Mouse (Mus musculus) kidney, embryonic 14.5 days (tissue): ENCODE measurements around the gene Lsm10. TPM values are rescaled to one million over a fixed set of nuclear protein-coding genes. Genes with fewer than 3 reads are reported as not detected.

Experiments used
- ATAC-seq: fragments of 200-750 bp; cut with Nextera tagmentation; 2 replicates; pipeline ENCODE4 v1.8.0; 2017; ENCODE audit warnings: moderate number of reproducible peaks, mild to moderate bottlenecking, moderate TSS enrichment, moderate library complexity; ENCODE audit not compliant: low FRiP score, low TSS enrichment
- H3K27ac ChIP-seq: fragments of 300-500 bp; sonication (generic); 2 replicates; pipeline ENCODE4 v1.5.1; 2014; ENCODE audit warnings: low read depth, mild to moderate bottlenecking, low read length, moderate library complexity, mixed read lengths
- H3K27me3 ChIP-seq: fragments of 300-500 bp; sonication (generic); 2 replicates; pipeline ENCODE4 v1.6.1; 2014; ENCODE audit warnings: mild to moderate bottlenecking, low read length; ENCODE audit not compliant: control insufficient read depth, insufficient read depth
- H3K36me3 ChIP-seq: fragments of 300-500 bp; sonication (generic); 2 replicates; pipeline ENCODE4 v1.6.1; 2014; ENCODE audit warnings: low read length, mixed read lengths; ENCODE audit not compliant: control insufficient read depth, insufficient read depth
- H3K4me1 ChIP-seq: fragments of 300-500 bp; sonication (generic); 2 replicates; pipeline ENCODE4 v1.6.1; 2014; ENCODE audit warnings: low read length, mixed read lengths; ENCODE audit not compliant: control insufficient read depth, insufficient read depth
- H3K4me2 ChIP-seq: fragments of 300-500 bp; sonication (generic); replicated peaks from 2 replicates; pipeline ENCODE4 v1.6.1; 2014; ENCODE audit warnings: low read depth, mild to moderate bottlenecking, low read length
- H3K4me3 ChIP-seq: fragments of 300-500 bp; sonication (generic); 2 replicates; pipeline ENCODE4 v1.5.1; 2014; ENCODE audit warnings: mild to moderate bottlenecking, low read length
- H3K9ac ChIP-seq: fragments of 300-500 bp; sonication (generic); 2 replicates; pipeline ENCODE4 v1.6.1; 2014; ENCODE audit warnings: low read depth, mild to moderate bottlenecking, low read length, moderate library complexity
- H3K9me3 ChIP-seq: fragments of 300-500 bp; sonication (generic); 2 replicates; pipeline ENCODE4 v1.6.1; 2016; ENCODE audit warnings: low read length; ENCODE audit not compliant: control insufficient read depth
- WGBS: fragments of 180-500 bp; shearing (Covaris S2); extraction: QIAGEN DNeasy Blood & Tissue Kit; methylation state at CpG from one replicate; pipeline ENCODE4 v1.1.7; 2014; 5-methylcytosine and 5-hydroxymethylcytosine counted together
- polyA plus RNA-seq: library from polyadenylated mRNA; unstranded; fragments of >200 nt; fragmentation: Nextera tagmentation; extraction: Ambion mirVana; gene quantifications from 2 replicates; pipeline ENCODE4 v1.2.1, GENCODE M21; 2014

Lsm10 gene
- polyA plus RNA-seq, 1 experiment from 2014 or later, result 47.3 TPM

DNA sequence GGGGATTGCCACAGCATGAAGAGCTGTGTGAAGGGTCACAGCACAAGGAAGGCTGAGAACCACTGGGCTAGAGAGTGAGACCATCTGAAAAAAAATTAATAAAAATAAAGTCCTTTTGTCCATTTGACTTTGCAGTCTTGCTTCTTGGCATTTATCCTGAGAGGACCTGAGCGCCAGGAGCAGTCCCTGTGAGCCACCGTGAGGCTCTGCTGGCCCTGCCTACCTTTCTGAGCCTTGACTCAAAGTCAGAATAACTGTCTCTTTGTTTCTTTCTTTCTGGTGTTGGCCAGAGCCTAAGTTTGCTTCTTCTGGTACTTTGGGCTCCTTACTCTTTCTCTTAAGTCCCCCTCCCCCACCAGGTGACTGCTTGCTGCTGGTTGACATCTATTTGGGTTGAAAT is 24.1 kb downstream of the Lsm10 start:
- Histone ChIP-seq H3K4me1 (0 out of 2 replicates have a peak, but pooled peaks cover 3% of the 10 kb centered on the region), H3K9me3 (peaks cover 4% of the 10 kb centered on the region), H3K27ac (no peak overlapping the region), H3K4me2 (no peak overlapping the region), H3K36me3 (peaks cover 20% of the 10 kb centered on the region), H3K27me3 (no peaks in the 10 kb centered on the region), H3K4me3 (no peak overlapping the region), H3K9ac (no peak overlapping the region)
- 98% methylated on average over 2 of the region's 2 CpGs for WGBS
- ATAC-seq, result no peak

DNA sequence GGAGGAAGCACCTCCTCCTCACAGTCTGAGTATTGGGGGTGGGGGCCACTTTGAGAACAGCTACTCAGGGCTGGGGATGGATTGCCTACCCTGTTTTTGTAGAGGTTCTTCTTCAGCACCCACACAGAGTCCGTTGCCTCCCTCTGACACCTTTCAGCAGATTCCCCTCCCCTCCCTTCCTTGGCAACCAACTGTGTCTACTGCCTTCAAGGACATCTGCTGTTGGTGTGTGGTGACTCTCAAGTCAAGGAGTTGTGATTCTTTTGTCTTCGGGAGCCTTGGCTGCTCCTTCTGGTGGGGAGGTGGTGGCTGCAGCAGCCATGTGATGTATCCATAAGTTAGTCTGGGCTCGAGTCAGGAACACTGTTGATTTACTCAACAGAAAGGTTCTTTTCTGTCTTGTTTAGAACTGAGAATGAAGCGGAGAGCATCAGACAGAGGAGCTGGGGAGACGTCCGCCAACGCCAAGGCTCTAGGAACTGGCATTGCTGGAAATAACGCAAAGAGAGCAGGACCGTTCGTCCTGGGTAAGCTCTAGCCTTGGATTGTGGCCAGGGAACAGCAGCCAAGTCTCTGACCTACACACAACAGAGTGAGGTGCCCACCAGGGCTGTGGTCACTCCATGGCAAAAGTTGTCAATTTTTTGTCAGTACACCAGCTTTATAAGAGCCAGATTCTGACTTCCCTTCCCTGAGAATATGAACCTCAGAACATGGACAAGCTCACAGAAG is 27.1 kb downstream of the Lsm10 start:
- WGBS, result 88% methylated on average over 10 of the region's 10 CpGs
- peaks cover 40% of the 10 kb centered on the region for H3K36me3 ChIP-seq

GRCm38 (mm10) chr4:126130502-126130901 is 34.1 kb downstream of the Lsm10 start:
- 12% methylated on average over 11 of the region's 11 CpGs for WGBS
- Histone ChIP-seq H3K4me3 (no peak overlapping the region), H3K9ac (no peak overlapping the region), H3K27me3 (no peaks in the 10 kb centered on the region), H3K4me1 (peaks cover 31% of the 10 kb centered on the region), H3K9me3 (no peaks in the 10 kb centered on the region), H3K4me2 (no peak overlapping the region), H3K36me3 (peaks cover 42% of the 10 kb centered on the region), H3K27ac (peak overlapping the region; percentile 82)
- ATAC-seq, result peak; percentile 75

More for the DNA sequence above, 27.1 kb downstream of the Lsm10 start:
- no peak overlapping the region for H3K27ac ChIP-seq
- H3K4me2 ChIP-seq, result no peak overlapping the region
- H3K9ac ChIP-seq, result no peak overlapping the region
- peaks cover 4% of the 10 kb centered on the region for H3K9me3 ChIP-seq
- H3K4me1 ChIP-seq, result no peaks in the 10 kb centered on the region
- no peak for ATAC-seq
- H3K4me3 ChIP-seq, result no peak overlapping the region
- H3K27me3 ChIP-seq, result no peaks in the 10 kb centered on the region

- Histone ChIP-seq H3K9ac (no peak overlapping the region), H3K9me3 (no peaks in the 10 kb centered on the region), H3K36me3 (peaks cover 39% of the 10 kb centered on the region), H3K4me3 (no peak overlapping the region), H3K27ac (peak overlapping the region; percentile 82; the same call in 1 of the 2 replicates), H3K4me1 (peaks cover 31% of the 10 kb centered on the region), H3K4me2 (no peak overlapping the region), H3K27me3 (no peaks in the 10 kb centered on the region)
- 61% methylated on average over 10 of the region's 10 CpGs for WGBS
- ATAC-seq, result peak; percentile 18; the same call in 1 of the 2 replicates
These were observed 35.1 kb downstream of the Lsm10 start for GRCm38 (mm10) chr4:126131290-126132121.

DNA sequence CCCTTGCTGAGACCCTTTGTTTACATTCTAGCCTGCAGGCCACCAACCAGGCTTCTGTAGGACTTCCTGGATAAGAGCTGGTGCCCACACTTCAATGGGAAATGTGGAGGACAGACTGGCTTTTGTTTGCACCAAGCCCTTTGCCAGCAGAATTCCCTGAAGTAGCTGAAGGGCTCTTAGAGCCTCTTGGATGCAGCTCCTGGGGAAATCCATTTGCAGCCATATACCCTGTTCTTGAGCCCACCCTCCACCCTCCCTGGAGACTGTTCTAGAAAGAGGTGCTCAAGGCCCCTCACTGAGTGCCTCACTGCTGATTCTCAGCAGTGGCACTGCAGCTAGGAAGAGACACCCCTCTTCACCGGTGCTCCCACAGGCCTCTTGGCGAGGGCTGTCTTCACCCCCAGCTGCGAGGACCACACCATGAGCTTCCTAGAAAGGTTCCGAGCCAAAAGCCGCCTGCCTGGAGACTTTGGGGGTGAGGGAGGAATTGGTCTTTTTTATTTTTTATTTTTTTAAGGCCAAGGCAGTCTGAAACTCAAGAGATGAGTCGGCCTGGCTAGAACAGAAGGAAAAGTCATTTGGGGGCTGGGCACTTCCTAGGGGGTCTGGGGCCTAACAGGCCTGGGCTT is 36.3 kb downstream of the Lsm10 start:
- H3K4me1 ChIP-seq, result peaks cover 31% of the 10 kb centered on the region

DNA sequence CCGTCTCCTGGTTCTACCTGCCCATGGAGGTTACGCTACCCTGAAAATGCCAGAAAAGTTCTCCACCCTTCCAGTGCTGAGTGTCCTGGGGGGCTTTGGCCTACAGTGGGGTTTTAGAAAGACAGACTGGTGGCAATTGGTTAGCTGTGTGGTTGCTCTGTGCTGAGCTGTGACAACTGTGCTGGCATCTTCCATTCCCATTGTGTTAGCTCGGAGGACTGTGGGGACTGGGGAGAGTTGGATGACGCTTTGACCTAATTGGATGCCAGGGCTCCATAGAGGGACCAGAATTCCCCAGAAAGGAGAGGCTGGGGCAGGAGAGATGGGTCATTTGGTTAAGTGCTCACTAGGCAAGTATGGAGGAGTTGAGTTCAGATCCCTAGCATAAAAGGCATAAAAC is 37.8 kb downstream of the Lsm10 start:
- 90% methylated on average over 4 of the region's 4 CpGs for WGBS
- H3K36me3 ChIP-seq, result peaks cover 48% of the 10 kb centered on the region
- no peak overlapping the region for H3K27ac ChIP-seq
- ATAC-seq, result no peak
- H3K9ac ChIP-seq, result no peak overlapping the region
- peaks cover 31% of the 10 kb centered on the region for H3K4me1 ChIP-seq
- no peaks in the 10 kb centered on the region for H3K27me3 ChIP-seq
- H3K4me2 ChIP-seq, result no peak overlapping the region
- H3K4me3 ChIP-seq, result no peak overlapping the region
- no peaks in the 10 kb centered on the region for H3K9me3 ChIP-seq

More for the DNA sequence above, 36.3 kb downstream of the Lsm10 start:
- H3K36me3 ChIP-seq, result peaks cover 43% of the 10 kb centered on the region
- WGBS, result 74% methylated on average over 6 of the region's 6 CpGs
- peak overlapping the region; percentile 10; the same call in 1 of the 2 replicates for H3K27ac ChIP-seq
- no peak overlapping the region for H3K4me2 ChIP-seq
- no peak overlapping the region for H3K9ac ChIP-seq
- ATAC-seq, result no peak
- no peak overlapping the region for H3K4me3 ChIP-seq
- H3K9me3 ChIP-seq, result no peaks in the 10 kb centered on the region
- H3K27me3 ChIP-seq, result no peaks in the 10 kb centered on the region

DNA sequence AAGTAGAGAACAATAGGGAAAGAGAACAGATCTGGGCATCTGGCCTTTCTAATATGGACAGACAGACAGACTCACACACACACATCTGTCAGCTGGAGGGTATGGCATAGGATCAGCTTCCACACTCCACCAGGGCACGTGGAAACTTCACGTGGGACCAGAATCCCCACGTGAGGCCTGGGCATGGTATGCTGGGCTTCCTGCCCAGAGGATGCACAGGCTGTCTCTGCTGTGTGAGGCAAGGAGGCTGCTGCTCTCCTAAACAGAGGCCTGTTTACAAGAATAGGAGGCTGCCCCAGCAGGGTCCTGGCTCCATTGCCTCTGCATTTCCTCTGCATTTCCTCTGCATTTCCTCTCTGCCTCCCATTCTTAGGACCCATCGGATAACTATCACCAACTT is 38.2 kb downstream of the Lsm10 start:
- no peak overlapping the region for H3K9ac ChIP-seq
- H3K9me3 ChIP-seq, result no peaks in the 10 kb centered on the region
- H3K27me3 ChIP-seq, result no peaks in the 10 kb centered on the region
- WGBS, result 75% methylated on average over 4 of the region's 4 CpGs
- peaks cover 48% of the 10 kb centered on the region for H3K36me3 ChIP-seq
- H3K4me1 ChIP-seq, result peaks cover 27% of the 10 kb centered on the region
- ATAC-seq, result no peak
- no peak overlapping the region for H3K27ac ChIP-seq
- H3K4me3 ChIP-seq, result no peak overlapping the region
- no peak overlapping the region for H3K4me2 ChIP-seq

DNA sequence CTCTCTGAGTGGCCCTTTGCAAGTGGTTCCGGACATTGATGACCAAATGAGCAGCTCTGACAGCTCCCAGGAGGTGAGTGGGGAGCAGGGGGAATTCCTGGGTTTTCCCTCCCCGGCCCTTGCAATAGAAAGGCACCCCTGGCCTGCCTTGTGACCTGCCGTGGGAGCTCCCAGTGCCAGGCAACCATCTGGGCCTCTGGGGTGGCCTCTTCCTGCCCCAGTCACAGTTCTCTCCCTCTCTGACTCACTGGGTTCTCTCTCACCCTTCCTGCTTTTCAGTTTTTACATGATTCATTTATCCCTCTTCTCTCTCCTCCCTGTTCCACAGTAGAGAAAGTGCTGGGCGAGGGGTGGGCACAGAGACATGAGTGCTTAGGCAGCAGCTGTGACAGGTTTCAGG is 41.4 kb downstream of the Lsm10 start:
- H3K4me2 ChIP-seq, result no peak overlapping the region
- WGBS, result 81% methylated on average over 4 of the region's 4 CpGs
- ATAC-seq, result no peak

More for the DNA sequence above, 41.4 kb downstream of the Lsm10 start:
- Histone ChIP-seq H3K9ac (no peak overlapping the region), H3K4me1 (no peaks in the 10 kb centered on the region; the same call in 1 of the 2 replicates), H3K27ac (no peak overlapping the region), H3K36me3 (peaks cover 53% of the 10 kb centered on the region), H3K27me3 (no peaks in the 10 kb centered on the region), H3K4me3 (no peak overlapping the region), H3K9me3 (no peaks in the 10 kb centered on the region)
